Mouse (Mus musculus) leukemia stem cell, adult 10-12 weeks (primary cell): ENCODE results near the gene Lrrc55. TPM values are rescaled to one million over a fixed set of nuclear protein-coding genes. Genes with fewer than 3 reads are reported as not detected.

Source experiments
- polyA plus RNA-seq: library from polyadenylated mRNA; stranded (reverse); fragments of >175 nt; gene quantifications from 2 replicates; pipeline ENCODE4 v1.2.3, GENCODE M21; 2012; ENCODE audit warnings: low replicate concordance

Lrrc55 gene
- 0.20 TPM in 1 of 2 replicates, not detected in the other for polyA plus RNA-seq

DNA sequence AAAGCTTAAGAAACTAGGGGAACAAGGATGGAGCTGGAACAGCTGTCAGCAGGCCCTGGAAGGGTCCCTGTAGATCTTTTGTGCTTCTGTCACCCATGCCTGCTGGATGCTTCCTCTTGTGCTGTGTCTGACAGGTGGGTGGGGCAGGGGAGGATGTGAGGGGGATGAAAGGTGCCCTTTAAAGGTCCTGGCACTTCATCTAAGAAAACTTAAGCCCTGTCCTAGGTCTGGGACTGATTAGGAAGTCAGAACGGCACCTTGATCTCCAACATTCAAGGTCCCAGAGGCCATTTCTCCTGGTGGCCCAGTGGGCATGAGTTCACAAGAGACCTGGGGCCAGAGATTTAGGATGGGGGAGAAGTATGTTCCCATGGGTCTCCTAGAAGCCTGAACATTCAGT is at the start of gene Lrrc55:
TSS of gene Lrrc55 (minus strand) at position 297 of the 400 bp plus-strand sequence.

GRCm38 (mm10) chr2:85136089-85136488 is 60.9 kb downstream of the Lrrc55 start, which contains the start of gene Aplnr:
Gene Aplnr, plus strand, starts transcription at chr2:85136225.

Other genes starting within 250 kb of the Lrrc55 start
- not detected in 2 replicates for gene Prg2, start 216.7 kb downstream of the Lrrc55 start, polyA plus RNA-seq
- 0.61 TPM in 1 of 2 replicates, not detected in the other for gene Prg3, start 209.0 kb downstream of the Lrrc55 start, polyA plus RNA-seq
- 34.2 and 67.2 TPM in 2 replicates for gene Ssrp1, start 160.0 kb downstream of the Lrrc55 start, polyA plus RNA-seq
- not detected in 2 replicates for gene P2rx3, start 159.7 kb downstream of the Lrrc55 start, polyA plus RNA-seq
- 7.2 and 11.3 TPM in 2 replicates for gene Tnks1bp1, start 149.2 kb downstream of the Lrrc55 start, polyA plus RNA-seq
- 0.05 and 0.16 TPM in 2 replicates for gene Aplnr, start 61.0 kb downstream of the Lrrc55 start, polyA plus RNA-seq
- gene Olfr987, start 142.1 kb upstream of the Lrrc55 start, polyA plus RNA-seq, result not detected in 2 replicates
- not detected in 2 replicates for gene Olfr988, start 166.0 kb upstream of the Lrrc55 start, polyA plus RNA-seq
- not detected in 2 replicates for gene Olfr992, start 212.3 kb upstream of the Lrrc55 start, polyA plus RNA-seq
- not detected in 2 replicates for gene Olfr993, start 217.7 kb upstream of the Lrrc55 start, polyA plus RNA-seq
- not detected in 2 replicates for gene Olfr994, start 239.3 kb upstream of the Lrrc55 start, polyA plus RNA-seq
- not detected in 2 replicates for gene Olfr995, start 246.4 kb upstream of the Lrrc55 start, polyA plus RNA-seq